Mouse (Mus musculus) lung, postnatal 0 days (tissue): ENCODE data around the gene Gm20509.

ENCODE experiments used
- CTCF ChIP-seq: IDR thresholded peaks from 2 replicates; pipeline ENCODE4 v1.5.1; 2016; ENCODE audit warnings: antibody characterized with exemption, mild to moderate bottlenecking
- EP300 ChIP-seq: IDR thresholded peaks from 2 replicates; pipeline ENCODE4 v1.6.1; 2016; ENCODE audit warnings: antibody characterized with exemption, mild to moderate bottlenecking, control low read depth

GRCm38 (mm10) chr9:73070971-73071659, 31.2 kb upstream of the Gm20509 start:
- TF ChIP-seq CTCF (peak; percentile 43), EP300 (peak; percentile 98)
